Mouse (Mus musculus) G1E (cell line): Measurements from ENCODE around the gene Hnrnpa1.
"Not testable (repeated sequence)": the region's sequence is repeated elsewhere in the genome, so short reads cannot be mapped to it uniquely, and the experiment has no call there.

Source experiments
- CTCF ChIP-seq: IDR thresholded peaks from 2 replicates; pipeline ENCODE4 v1.5.1; 2012; ENCODE audit warnings: low read depth, low read length, inconsistent platforms, mixed read lengths
- GATA1 ChIP-seq: IDR thresholded peaks from 2 replicates; pipeline ENCODE4 v1.6.1; 2012; ENCODE audit warnings: borderline replicate concordance, low read length, inconsistent platforms, mixed read lengths
- GATA2 ChIP-seq: IDR thresholded peaks from 2 replicates; pipeline ENCODE4 v1.6.1; 2012; ENCODE audit warnings: low read depth, low read length, inconsistent platforms, borderline replicate concordance
- POLR2AphosphoS5 ChIP-seq: IDR thresholded peaks from 2 replicates; pipeline ENCODE4 v1.6.1; 2012; ENCODE audit warnings: low read depth, low read length, inconsistent platforms; ENCODE audit not compliant: insufficient replicate concordance
- TAL1 ChIP-seq: conservative IDR thresholded peaks from 2 replicates; pipeline ENCODE4 v1.6.1; 2012; ENCODE audit warnings: low read depth, low read length, inconsistent platforms, mixed read lengths

DNA sequence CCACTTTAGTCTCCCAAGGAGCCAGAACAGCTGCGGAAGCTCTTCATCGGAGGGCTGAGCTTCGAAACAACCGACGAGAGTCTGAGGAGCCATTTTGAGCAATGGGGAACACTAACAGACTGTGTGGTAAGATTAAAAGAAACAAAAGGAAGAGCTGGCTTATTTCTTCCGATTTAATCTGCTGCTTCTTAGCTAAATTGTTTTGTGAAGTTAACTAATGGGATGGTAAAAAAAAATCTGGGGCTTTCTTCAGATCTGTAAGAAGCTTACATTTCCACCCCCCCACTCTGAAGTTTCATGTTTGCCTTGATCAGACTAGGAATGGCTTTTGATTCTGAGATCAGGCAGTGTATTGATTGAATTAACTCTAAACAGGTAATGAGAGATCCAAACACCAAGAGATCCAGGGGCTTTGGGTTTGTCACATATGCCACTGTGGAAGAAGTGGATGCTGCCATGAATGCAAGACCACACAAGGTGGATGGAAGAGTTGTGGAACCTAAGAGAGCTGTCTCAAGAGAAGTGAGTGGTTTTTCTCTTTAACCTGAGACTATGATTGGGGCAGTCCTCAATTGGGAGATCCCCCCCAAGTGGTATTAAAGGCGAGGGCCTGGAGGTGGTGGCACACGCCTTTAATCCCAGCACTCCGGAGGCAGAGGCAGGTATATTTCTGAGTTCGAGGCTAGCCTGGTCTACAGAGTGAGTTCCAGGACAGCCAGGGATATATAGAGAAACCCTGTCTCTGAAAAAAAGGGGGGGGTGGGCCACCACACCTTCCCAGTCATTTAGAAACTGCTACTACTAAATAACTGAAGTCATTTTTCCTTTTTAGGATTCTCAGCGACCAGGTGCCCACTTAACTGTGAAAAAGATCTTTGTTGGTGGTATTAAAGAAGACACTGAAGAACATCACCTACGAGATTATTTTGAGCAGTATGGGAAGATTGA lies 1.1 kb downstream of the Hnrnpa1 start:
- TF ChIP-seq TAL1, GATA1, CTCF, POLR2AphosphoS5, GATA2: not testable (repeated sequence)
